Mouse (Mus musculus) kidney, postnatal 25 days (tissue): ENCODE measurements at regions not wholly inside any gene's neighbourhood (a gene's known extent, or its start where the extent isn't known, plus 50 kb on each side); places are given as distances from the start of the nearest gene placed in this dataset.

Source experiments
- DNase-seq, 2 experiments: peaks; one replicate each; pipeline ENCODE4 v3.0.0; 2021; ENCODE audit warnings: mixed read lengths in 2 of 2

- DNase-seq = no peak
These were observed 552.7 kb upstream of the Camk1g start for GRCm38 (mm10) chr1:193922756-193923155.

GRCm38 (mm10) chr1:193919243-193919642 lies 549.1 kb upstream of the Camk1g start:
- DNase-seq = no peak

DNA sequence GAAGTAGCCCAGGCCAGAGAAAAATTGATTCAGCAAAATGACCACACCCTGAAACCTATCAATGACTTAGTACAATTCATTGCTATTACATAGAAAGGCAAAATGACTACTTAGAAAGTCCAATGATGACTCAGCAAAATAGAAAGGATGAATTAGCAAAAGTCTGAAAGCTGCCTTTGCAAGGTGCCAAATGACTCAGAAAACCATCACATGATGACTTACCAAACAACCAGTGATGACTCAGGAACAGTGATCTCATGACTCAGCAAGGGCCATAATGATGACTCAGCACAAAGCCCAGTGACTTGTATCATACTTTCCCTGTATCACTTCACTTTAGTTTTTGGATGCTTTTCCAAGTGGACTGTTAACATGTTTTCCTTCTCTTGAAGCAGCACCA lies 535.6 kb upstream of the Camk1g start:
- no peak for DNase-seq

GRCm38 (mm10) chr1:193894072-193894471 lies 524.0 kb upstream of the Camk1g start:
- no peak for DNase-seq

- no peak for DNase-seq
These were observed 506.4 kb upstream of the Camk1g start for GRCm38 (mm10) chr1:193876540-193876939.

DNA sequence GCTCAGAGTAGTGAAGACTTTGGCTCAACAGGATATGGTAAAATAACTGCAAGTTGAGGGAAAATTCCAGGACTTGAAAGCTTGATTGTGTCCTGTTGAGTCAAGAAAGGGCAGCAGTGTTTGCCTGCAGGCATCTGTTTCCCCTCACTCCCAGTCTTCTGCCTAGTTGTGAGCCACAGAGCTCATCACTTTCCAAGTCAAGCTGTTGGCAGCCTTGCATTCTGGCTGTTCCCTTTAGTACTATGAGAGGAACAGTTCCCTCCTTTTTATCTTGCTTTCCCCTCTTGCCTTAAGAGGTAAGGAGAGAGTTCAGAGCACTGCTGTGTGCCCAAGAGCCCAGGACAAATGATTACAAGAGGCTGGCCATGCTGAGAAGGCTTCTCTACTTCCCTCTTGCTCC lies 506.0 kb upstream of the Camk1g start:
- no peak for DNase-seq

- no peak for DNase-seq
These were observed 505.2 kb upstream of the Camk1g start for GRCm38 (mm10) chr1:193875287-193875686.

- DNase-seq = peak; percentile 6 to 36
These were observed 500.6 kb upstream of the Camk1g start for GRCm38 (mm10) chr1:193870731-193871130.

DNA sequence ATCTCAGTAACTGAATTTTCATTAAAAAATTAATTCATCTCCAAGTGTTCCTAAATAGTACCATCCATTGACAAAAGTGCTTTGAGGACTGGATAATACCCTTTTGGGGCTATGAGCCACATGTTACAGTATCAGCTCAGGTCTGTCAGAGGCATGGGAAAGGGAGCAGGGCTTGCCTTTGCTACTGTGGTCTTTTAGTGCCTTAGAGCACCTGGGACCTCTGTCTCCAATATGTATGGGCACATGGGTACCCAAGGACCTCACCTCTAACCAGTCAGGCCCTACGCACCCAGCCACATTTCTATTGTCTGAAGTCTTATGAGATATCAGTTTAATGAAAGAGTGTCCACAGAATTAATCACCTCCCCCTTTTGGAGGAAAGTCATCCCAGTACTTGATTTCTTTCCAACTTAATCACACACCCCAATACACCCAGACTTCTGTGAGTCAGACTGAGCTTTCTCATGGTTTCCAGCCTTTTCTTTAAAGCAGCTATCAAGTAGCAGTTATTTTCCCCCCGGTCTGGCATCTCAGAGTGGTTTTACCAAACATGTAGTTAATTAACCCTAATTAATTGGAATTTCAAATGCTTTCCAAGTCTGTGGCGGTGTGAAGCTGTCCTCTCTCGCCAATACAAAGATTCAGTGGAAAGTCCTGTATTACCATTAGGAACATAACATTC lies 498.7 kb upstream of the Camk1g start:
- no peak for DNase-seq

- DNase-seq = peak; percentile 5 to 37
These were observed 490.7 kb upstream of the Camk1g start for GRCm38 (mm10) chr1:193860767-193861299.

DNA sequence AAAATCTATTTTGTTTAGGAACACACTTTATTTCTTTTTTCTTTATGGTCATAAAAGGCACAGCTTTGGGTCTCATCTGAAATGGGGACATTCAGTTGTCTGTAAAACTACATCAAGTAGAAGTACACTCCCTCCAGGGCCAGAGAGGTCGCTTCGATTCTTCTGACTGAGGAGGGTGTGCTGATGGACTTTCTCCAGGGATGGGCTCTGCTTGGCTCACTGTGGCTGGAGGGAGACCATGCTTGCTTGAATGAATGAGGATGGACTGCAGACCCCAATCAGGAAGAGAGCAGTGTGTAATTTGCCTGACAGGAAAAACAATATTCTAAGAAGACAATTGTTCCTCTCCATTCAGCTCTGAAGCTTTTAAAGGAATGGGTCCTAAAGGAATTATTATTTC lies 490.3 kb upstream of the Camk1g start:
- no peak for DNase-seq

GRCm38 (mm10) chr1:193859257-193860125 lies 489.4 kb upstream of the Camk1g start:
- no peak for DNase-seq

DNA sequence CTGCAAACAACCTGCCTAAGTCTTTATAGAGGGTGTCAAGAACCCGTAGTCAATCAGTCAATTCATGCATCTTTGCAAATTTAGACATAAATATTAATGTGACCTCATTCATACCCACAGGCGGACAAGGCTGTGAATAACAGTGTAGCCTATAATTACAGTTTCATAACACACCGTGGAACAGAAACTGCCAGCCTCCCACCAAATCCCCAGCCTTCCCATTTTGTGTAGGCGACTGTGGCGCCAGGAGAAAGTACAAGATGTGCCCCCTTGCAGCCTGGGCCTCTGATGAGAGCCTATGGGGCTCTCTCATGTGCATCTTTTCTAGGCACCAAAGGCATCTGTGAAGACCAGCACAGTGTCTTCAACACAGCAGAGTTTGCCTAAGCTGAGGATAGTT lies 477.8 kb upstream of the Camk1g start:
- DNase-seq = no peak

DNA sequence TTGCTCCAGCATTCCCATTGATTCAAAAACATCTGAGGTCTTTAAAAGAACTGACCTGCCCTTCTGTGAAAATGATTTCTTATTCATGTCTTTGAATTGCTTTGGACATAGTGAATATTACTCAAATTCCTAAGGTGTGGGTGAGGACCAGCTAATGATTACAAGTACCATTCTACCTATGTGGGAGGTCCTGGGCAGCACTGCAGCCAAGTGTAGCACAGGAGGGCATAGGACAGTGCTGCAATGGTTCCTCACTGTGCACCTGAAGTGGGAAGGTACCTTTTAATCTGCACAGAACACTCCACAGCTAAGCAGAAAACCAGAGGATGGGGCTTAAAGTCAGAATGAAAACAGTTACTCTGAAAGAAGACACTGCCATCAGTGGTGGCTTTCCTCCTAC lies 474.8 kb upstream of the Camk1g start:
- DNase-seq = peak in 1 of 2 experiments; percentile 41

GRCm38 (mm10) chr1:193844461-193844860 lies 474.4 kb upstream of the Camk1g start:
- DNase-seq = no peak

DNA sequence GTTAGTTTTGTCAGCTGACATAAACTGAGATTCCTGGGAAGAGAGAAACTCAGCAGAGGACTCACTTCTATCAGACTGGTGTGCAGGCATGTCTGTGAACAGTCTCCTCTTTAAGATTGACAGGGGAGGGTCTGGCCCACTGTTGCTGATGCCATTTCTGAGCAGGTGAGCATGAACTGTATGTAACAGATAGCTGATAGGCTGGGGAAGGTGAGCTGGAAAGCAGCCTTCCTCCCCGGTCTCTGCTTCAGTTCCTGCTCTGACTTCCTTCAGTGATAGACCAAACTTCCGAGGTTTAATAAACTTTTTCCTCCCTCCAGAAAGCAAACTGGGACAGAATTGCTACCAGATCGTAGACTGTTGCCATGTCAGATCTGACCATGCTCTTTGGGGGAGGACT lies 430.9 kb upstream of the Camk1g start:
- DNase-seq = no peak

DNA sequence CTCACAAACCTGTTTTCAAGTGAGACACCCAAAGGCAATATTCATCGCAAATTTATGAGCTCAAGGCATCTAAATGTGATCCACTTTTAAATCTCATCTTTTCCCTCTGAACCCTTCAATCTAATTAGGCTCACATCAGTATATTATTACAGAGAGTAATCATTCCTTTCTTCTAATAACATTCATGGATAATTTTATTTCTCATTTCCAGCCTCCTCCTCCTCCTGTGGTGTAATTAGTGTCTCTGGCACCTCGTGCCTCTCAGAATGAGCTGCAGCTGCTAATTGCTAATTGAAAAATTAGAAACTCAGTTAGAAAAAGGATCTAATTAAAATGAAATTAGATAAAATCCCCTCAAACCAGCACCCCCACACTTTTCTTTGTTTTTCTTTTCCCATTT lies 420.5 kb upstream of the Camk1g start:
- no peak for DNase-seq

DNA sequence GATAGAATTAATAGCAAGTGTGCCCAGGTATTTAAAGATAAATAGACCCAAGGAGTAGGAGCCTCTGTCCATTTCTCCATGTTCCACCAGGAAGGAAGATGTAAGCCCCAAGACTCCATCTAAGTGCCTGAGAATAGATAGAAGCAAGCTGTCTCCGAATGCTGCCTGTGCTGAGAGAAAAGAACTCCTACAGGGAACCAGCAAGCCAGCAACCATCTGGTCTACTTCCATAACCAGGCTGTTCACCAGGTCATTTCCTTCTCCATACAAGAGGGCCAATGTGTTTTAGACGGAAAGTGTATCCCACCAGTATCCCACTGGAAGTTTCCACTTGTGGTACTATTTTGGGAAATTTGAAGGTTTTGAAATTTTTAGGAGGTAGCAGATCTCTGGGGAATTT lies 418.4 kb upstream of the Camk1g start:
- no peak for DNase-seq

DNA sequence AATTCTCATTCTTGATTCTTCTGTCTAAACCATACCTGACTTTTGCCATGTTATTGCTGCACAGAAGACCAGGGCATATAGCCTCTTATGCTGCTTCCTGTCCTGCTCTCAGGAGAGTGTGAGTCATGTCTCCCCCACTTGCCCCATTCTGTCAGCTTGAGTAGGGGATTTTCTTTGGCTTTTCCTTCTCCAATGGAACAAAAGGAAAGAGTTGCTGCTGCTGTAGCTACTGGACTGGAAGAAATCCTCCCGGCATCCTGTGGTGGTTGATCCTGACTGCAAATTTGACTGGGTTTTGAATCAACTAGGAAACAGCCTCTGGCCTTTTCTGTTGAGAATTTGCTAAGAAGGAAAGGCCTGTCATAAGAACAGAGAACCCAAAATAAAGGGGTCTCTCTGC lies 417.3 kb upstream of the Camk1g start:
- DNase-seq = no peak

DNA sequence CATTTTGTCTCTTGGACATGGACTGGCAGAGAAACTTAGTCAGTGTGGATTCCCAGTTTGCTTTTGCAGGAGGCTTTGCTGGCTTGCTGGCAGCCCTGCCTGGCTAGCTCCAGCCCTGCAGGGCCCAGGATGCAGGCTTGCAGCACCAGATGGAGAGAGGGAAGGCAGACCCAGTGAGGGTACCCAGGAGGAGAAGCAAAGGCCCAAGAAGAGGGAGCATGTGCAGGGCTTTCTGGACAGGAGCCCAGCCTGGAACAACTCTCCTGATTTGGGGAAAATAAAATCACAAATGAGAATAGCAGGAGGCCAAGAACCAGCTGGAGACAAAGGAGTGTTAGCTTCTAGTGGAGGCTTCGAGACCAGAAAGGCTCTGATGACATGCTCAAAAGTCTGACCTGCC lies 414.9 kb upstream of the Camk1g start:
- DNase-seq = no peak

- DNase-seq = no peak
These were observed 414.4 kb upstream of the Camk1g start for GRCm38 (mm10) chr1:193784526-193784925.

- no peak for DNase-seq
These were observed 408.1 kb upstream of the Camk1g start for GRCm38 (mm10) chr1:193778181-193778580.

DNA sequence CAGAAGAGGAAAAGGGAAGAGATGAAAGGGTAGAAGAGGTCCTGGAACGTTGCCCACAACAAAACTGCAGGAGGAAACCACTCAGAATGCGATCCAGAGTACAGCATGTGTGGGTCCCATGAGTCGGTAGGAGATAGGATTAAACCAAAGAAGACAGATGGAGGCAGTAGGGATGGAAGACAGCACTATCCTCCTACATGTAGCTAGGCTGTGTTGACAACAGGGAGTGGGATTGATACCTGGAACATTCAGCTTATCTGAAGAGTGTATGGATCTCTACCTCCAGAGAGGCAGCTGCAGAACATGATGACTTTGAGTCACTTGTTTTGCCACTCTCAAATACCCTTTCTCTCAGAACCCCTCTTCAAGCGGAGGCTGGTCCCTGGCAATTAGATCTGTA lies 399.4 kb upstream of the Camk1g start:
- DNase-seq = no peak

DNA sequence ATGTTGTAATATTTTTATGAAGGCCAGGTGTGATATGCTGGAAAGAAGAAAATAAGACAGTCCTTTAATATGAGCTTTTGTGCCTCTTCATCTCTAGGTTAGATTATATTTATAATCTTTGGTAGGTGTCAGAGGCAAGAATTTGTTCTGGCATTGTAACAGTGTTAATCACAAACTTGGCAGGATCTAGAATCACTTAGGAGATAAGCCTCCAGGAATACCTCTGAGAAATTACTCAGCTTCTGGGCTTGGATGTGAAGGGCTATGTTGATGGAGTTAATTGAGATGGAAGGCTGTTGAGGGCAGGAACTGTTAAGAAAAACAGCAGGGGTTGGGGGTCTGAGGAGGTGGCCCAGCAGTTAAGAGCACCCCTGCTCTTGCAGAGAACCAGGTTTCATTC lies 394.0 kb upstream of the Camk1g start:
- DNase-seq = no peak
